Mouse (Mus musculus) ovary, adult 2 months (tissue): ENCODE results near the gene Ear6. TPM values are rescaled to one million over a fixed set of nuclear protein-coding genes. Genes with fewer than 3 reads are reported as not detected.

Experiments used
- polyA plus RNA-seq: library from polyadenylated mRNA; depleted of rRNA; stranded (reverse); fragments of >200 nt; gene quantifications from 2 replicates; pipeline ENCODE4 v1.2.3, GENCODE M21; 2012; rRNA removed

The Ear6 gene
- not detected in 2 replicates for polyA plus RNA-seq

GRCm38 (mm10) chr14:51853399-51853798, at the start of gene Ear6:
TSS of gene Ear6 (plus strand) at chr14:51853699.

DNA sequence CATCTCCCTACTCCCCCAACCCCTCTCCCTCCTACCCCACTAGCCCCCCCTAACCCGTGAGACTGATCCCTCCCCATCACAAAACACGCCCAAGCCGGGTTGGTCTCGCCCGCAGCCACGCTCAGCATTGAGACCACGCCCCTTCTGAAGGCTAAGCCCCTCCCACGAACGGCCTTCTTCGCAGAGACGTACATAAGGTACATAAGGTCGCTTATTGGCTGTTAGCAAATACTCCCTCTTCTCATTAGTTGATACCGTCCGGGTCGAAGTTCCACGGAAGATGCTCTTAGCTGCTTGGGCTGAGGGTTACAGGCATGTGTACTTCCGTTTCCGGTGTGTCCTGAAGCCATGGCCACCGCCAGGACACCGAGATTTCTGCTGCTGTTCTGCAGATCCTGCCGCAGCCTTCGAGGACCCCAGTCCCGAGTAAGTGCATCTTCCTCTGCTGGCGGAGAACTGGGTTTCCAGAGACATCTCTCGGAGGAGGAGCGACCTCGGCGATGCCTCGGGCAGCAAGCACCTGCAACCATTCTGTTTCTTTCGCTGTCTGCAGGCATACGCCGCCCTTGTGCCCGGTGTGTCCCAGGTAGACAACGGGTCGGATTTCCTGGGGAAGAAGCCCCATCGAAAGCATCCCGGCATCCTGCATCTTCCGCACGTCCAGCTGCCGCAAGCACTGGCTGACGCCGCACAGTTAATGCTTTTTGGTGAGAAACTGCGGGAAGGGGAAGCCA, 31.3 kb downstream of the Ear6 start, which contains the start of gene Mettl17:
Gene Mettl17 (plus strand): TSS at position 245 of the 734 bp plus-strand sequence.

GRCm38 (mm10) chr14:51892191-51892939, 38.9 kb downstream of the Ear6 start, which contains the start of gene Slc39a2:
TSS of gene Slc39a2 (plus strand) at chr14:51892889.

Other genes starting within 250 kb of the Ear6 start
- not detected in 2 replicates for gene Gm17078, start 242.4 kb upstream of the Ear6 start, polyA plus RNA-seq
- not detected in 2 replicates for gene Gm4181, start 218.0 kb upstream of the Ear6 start, polyA plus RNA-seq
- not detected in 2 replicates for gene Gm17079, start 158.2 kb upstream of the Ear6 start, polyA plus RNA-seq
- gene Gm5800, start 136.5 kb upstream of the Ear6 start, polyA plus RNA-seq: not detected in 2 replicates
- not detected in 2 replicates for gene Ang4, start 80.1 kb upstream of the Ear6 start, polyA plus RNA-seq
- gene AY358078, start 53.7 kb upstream of the Ear6 start, polyA plus RNA-seq: not detected in 2 replicates
- gene Mettl17, start 31.1 kb downstream of the Ear6 start, polyA plus RNA-seq: 35.0 and 38.5 TPM in 2 replicates
- 1.2 and 1.5 TPM in 2 replicates for gene Slc39a2, start 39.2 kb downstream of the Ear6 start, polyA plus RNA-seq
- 264 and 278 TPM in 2 replicates for gene Ndrg2, start 60.5 kb downstream of the Ear6 start, polyA plus RNA-seq
- not detected in 2 replicates for gene Tppp2, start 64.7 kb downstream of the Ear6 start, polyA plus RNA-seq
- 0.15 and 0.18 TPM in 2 replicates for gene Rnase13, start 69.1 kb downstream of the Ear6 start, polyA plus RNA-seq
- gene Arhgef40, start 131.0 kb downstream of the Ear6 start, polyA plus RNA-seq: 86.4 and 98.6 TPM in 2 replicates
- gene Tmem253, start 162.0 kb downstream of the Ear6 start, polyA plus RNA-seq: 0.50 and 0.54 TPM in 2 replicates
- gene Zfp219, start 167.0 kb downstream of the Ear6 start, polyA plus RNA-seq: 148 and 152 TPM in 2 replicates
- not detected in 2 replicates for gene Olfr221, start 188.8 kb downstream of the Ear6 start, polyA plus RNA-seq